Mouse (Mus musculus) ovary, postnatal 14 days (tissue): ENCODE measurements around the gene Lins1.
A peak's percentile ranks its signal among the peaks of the same experiment; 100 is the strongest.

ENCODE experiments used
- DNase-seq: peaks from one replicate; pipeline ENCODE4 v3.0.0; 2022; ENCODE audit warnings: low spot score

The Lins1 gene

GRCm38 (mm10) chr7:66689620-66690360, at the start of gene Lins1:
Lins1 (plus strand) TSS chr7:66689889.
- DNase-seq: peak; percentile 83

GRCm38 (mm10) chr7:66645736-66646135, 44.0 kb upstream of the Lins1 start:
- DNase-seq: no peak

- DNase-seq: no peak
Observed at GRCm38 (mm10) chr7:66649181-66649580, 40.5 kb upstream of the Lins1 start.

GRCm38 (mm10) chr7:66650883-66651282, 38.8 kb upstream of the Lins1 start:
- no peak for DNase-seq

GRCm38 (mm10) chr7:66652216-66652615, 37.5 kb upstream of the Lins1 start:
- DNase-seq: no peak

GRCm38 (mm10) chr7:66653596-66653995, 36.1 kb upstream of the Lins1 start:
- no peak for DNase-seq

GRCm38 (mm10) chr7:66655471-66655870, 34.2 kb upstream of the Lins1 start:
- DNase-seq: no peak

- no peak for DNase-seq
Observed at GRCm38 (mm10) chr7:66660291-66660690, 29.4 kb upstream of the Lins1 start.

GRCm38 (mm10) chr7:66660972-66661371, 28.7 kb upstream of the Lins1 start:
- DNase-seq: no peak

GRCm38 (mm10) chr7:66661572-66661971, 28.1 kb upstream of the Lins1 start:
- DNase-seq: peak; percentile 79

- no peak for DNase-seq
Observed at GRCm38 (mm10) chr7:66663548-66663947, 26.1 kb upstream of the Lins1 start.

- DNase-seq: no peak
Observed at GRCm38 (mm10) chr7:66667064-66667463, 22.6 kb upstream of the Lins1 start.

- DNase-seq: no peak
Observed at GRCm38 (mm10) chr7:66675800-66676199, 13.9 kb upstream of the Lins1 start.

- DNase-seq: no peak
Observed at GRCm38 (mm10) chr7:66682119-66682863, 7.4 kb upstream of the Lins1 start.

GRCm38 (mm10) chr7:66688721-66689120, 968 bp upstream of the Lins1 start:
- DNase-seq: peak; percentile 6

GRCm38 (mm10) chr7:66689294-66689619, 432 bp upstream of the Lins1 start, which contains the start of gene Asb7:
Asb7 (minus strand) TSS chr7:66689596.
- DNase-seq: no peak

- DNase-seq: no peak
Observed at GRCm38 (mm10) chr7:66694467-66694866, 4.8 kb downstream of the Lins1 start.

GRCm38 (mm10) chr7:66702721-66703120, 13.0 kb downstream of the Lins1 start:
- no peak for DNase-seq

- no peak for DNase-seq
Observed at GRCm38 (mm10) chr7:66704631-66705030, 14.9 kb downstream of the Lins1 start.

GRCm38 (mm10) chr7:66711166-66711565, 21.5 kb downstream of the Lins1 start:
- DNase-seq: no peak

GRCm38 (mm10) chr7:66724514-66724913, 34.8 kb downstream of the Lins1 start:
- no peak for DNase-seq

- DNase-seq: no peak
Observed at GRCm38 (mm10) chr7:66724954-66725353, 35.3 kb downstream of the Lins1 start.

- DNase-seq: no peak
Observed at GRCm38 (mm10) chr7:66728072-66728471, 38.4 kb downstream of the Lins1 start.

GRCm38 (mm10) chr7:66729232-66729631, 39.5 kb downstream of the Lins1 start:
- no peak for DNase-seq
